Mouse (Mus musculus): ENCODE measurements around the gene Eppin. TPM values are rescaled to one million over a fixed set of nuclear protein-coding genes. Genes with fewer than 3 reads are reported as not detected.
"Not testable (repeated sequence)": the region's sequence is repeated elsewhere in the genome, so short reads cannot be mapped to it uniquely, and the experiment has no call there.

The Eppin gene
- polyA plus RNA-seq, 1 experiment, result not detected

- WGBS, result 16% methylated on average over 4 of the region's 4 CpGs
- TF ChIP-seq POLR2A (IDR thresholded peaks at IDR 0.05; ENCODE audit: control insufficient read depth, extremely low read depth, insufficient read depth, low read length, poor library complexity) (no peak), CTCF (IDR thresholded peaks at IDR 0.05; ENCODE audit: borderline replicate concordance, control insufficient read depth, extremely low read depth, insufficient read depth, low read length, poor library complexity) (no peak)
- no peaks in the 10 kb centered on the region for H3K4me1 ChIP-seq (replicated peaks; ENCODE audit: control insufficient read depth, insufficient read depth, low read length)
- no peak for DNase-seq
- no peaks in the 10 kb centered on the region for H3K36me3 ChIP-seq (ENCODE audit: control insufficient read depth, insufficient read depth, low read length)
- H3K4me3 ChIP-seq (ENCODE audit: control insufficient read depth, insufficient read depth, low read length), result no peak overlapping the region
- H3K27me3 ChIP-seq (ENCODE audit: control insufficient read depth, insufficient read depth, low read length), result no peaks in the 10 kb centered on the region
- no peak overlapping the region for H3K27ac ChIP-seq (ENCODE audit: control insufficient read depth, insufficient read depth, low read length)
Measured at GRCm38 (mm10) chr2:164592014-164592413, 1.4 kb downstream of the Eppin start.

- not testable (repeated sequence) for DNase-seq; H3K36me3 ChIP-seq (ENCODE audit: control insufficient read depth, insufficient read depth, low read length); H3K27me3 ChIP-seq (ENCODE audit: control insufficient read depth, insufficient read depth, low read length); H3K4me3 ChIP-seq (ENCODE audit: control insufficient read depth, insufficient read depth, low read length); H3K27ac ChIP-seq (ENCODE audit: control insufficient read depth, insufficient read depth, low read length); H3K4me1 ChIP-seq (replicated peaks; ENCODE audit: control insufficient read depth, insufficient read depth, low read length)
- WGBS, result 80% methylated on average over 13 of the region's 13 CpGs
Measured at GRCm38 (mm10) chr2:164585025-164585725, 8.2 kb downstream of the Eppin start, which contains the start of gene Wfdc6a. TSS of gene Wfdc6a (minus strand) at chr2:164585447.

GRCm38 (mm10) chr2:164573359-164573758 is 20.0 kb downstream of the Eppin start, which contains the start of gene Spint3:
TSS of gene Spint3 (minus strand) at chr2:164573459.
- DNase-seq; H3K27ac ChIP-seq (ENCODE audit: control insufficient read depth, insufficient read depth, low read length); H3K4me1 ChIP-seq (replicated peaks; ENCODE audit: control insufficient read depth, insufficient read depth, low read length); H3K36me3 ChIP-seq (ENCODE audit: control insufficient read depth, insufficient read depth, low read length); H3K27me3 ChIP-seq (ENCODE audit: control insufficient read depth, insufficient read depth, low read length); H3K4me3 ChIP-seq (ENCODE audit: control insufficient read depth, insufficient read depth, low read length): not testable (repeated sequence)
- 92% methylated on average over 6 of the region's 6 CpGs for WGBS

- H3K27ac ChIP-seq (ENCODE audit: control insufficient read depth, insufficient read depth, low read length), result no peak overlapping the region
- no peaks in the 10 kb centered on the region for H3K36me3 ChIP-seq (ENCODE audit: control insufficient read depth, insufficient read depth, low read length)
- no peak overlapping the region for H3K4me3 ChIP-seq (ENCODE audit: control insufficient read depth, insufficient read depth, low read length)
- H3K27me3 ChIP-seq (ENCODE audit: control insufficient read depth, insufficient read depth, low read length), result no peaks in the 10 kb centered on the region; the same call in 1 of the 2 replicates
- WGBS, result 88% methylated on average over 5 of the region's 5 CpGs
- DNase-seq, result no peak
- peaks cover 6% of the 10 kb centered on the region for H3K4me1 ChIP-seq (replicated peaks; ENCODE audit: control insufficient read depth, insufficient read depth, low read length)
- TF ChIP-seq CTCF (IDR thresholded peaks at IDR 0.05; ENCODE audit: borderline replicate concordance, control insufficient read depth, extremely low read depth, insufficient read depth, low read length, poor library complexity) (no peak), POLR2A (IDR thresholded peaks at IDR 0.05; ENCODE audit: control insufficient read depth, extremely low read depth, insufficient read depth, low read length, poor library complexity) (no peak)
Measured at GRCm38 (mm10) chr2:164567460-164567859, 25.9 kb downstream of the Eppin start.

GRCm38 (mm10) chr2:164566997-164567396 is 26.4 kb downstream of the Eppin start:
- H3K27me3 ChIP-seq (ENCODE audit: control insufficient read depth, insufficient read depth, low read length), result no peaks in the 10 kb centered on the region; the same call in 1 of the 2 replicates
- peaks cover 6% of the 10 kb centered on the region for H3K4me1 ChIP-seq (replicated peaks; ENCODE audit: control insufficient read depth, insufficient read depth, low read length)
- H3K27ac ChIP-seq (ENCODE audit: control insufficient read depth, insufficient read depth, low read length), result no peak overlapping the region
- DNase-seq, result no peak
- H3K4me3 ChIP-seq (ENCODE audit: control insufficient read depth, insufficient read depth, low read length), result no peak overlapping the region
- WGBS, result 90% methylated on average over 2 of the region's 2 CpGs
- H3K36me3 ChIP-seq (ENCODE audit: control insufficient read depth, insufficient read depth, low read length), result no peaks in the 10 kb centered on the region
- no peak for TF ChIP-seq POLR2A (IDR thresholded peaks at IDR 0.05; ENCODE audit: control insufficient read depth, extremely low read depth, insufficient read depth, low read length, poor library complexity)
- no peak for TF ChIP-seq CTCF (IDR thresholded peaks at IDR 0.05; ENCODE audit: borderline replicate concordance, control insufficient read depth, extremely low read depth, insufficient read depth, low read length, poor library complexity)

- Histone ChIP-seq H3K27ac (ENCODE audit: control insufficient read depth, insufficient read depth, low read length) (no peak overlapping the region), H3K4me3 (ENCODE audit: control insufficient read depth, insufficient read depth, low read length) (no peak overlapping the region), H3K27me3 (ENCODE audit: control insufficient read depth, insufficient read depth, low read length) (no peaks in the 10 kb centered on the region; the same call in 1 of the 2 replicates), H3K4me1 (replicated peaks; ENCODE audit: control insufficient read depth, insufficient read depth, low read length) (peaks cover 6% of the 10 kb centered on the region), H3K36me3 (ENCODE audit: control insufficient read depth, insufficient read depth, low read length) (no peaks in the 10 kb centered on the region)
- no peak for TF ChIP-seq POLR2A (IDR thresholded peaks at IDR 0.05; ENCODE audit: control insufficient read depth, extremely low read depth, insufficient read depth, low read length, poor library complexity)
- no peak for TF ChIP-seq CTCF (IDR thresholded peaks at IDR 0.05; ENCODE audit: borderline replicate concordance, control insufficient read depth, extremely low read depth, insufficient read depth, low read length, poor library complexity)
- WGBS, result 73% methylated on average over 5 of the region's 5 CpGs
- DNase-seq, result no peak
Measured at GRCm38 (mm10) chr2:164564346-164564745, 29.0 kb downstream of the Eppin start.

All from thymus, adult 2 months (tissue).